Mouse (Mus musculus): Measurements from ENCODE around the gene Olfr201. TPM values are rescaled to one million over a fixed set of nuclear protein-coding genes. Genes with fewer than 3 reads are reported as not detected.
"Not testable (repeated sequence)": the region's sequence is repeated elsewhere in the genome, so short reads cannot be mapped to it uniquely, and the experiment has no call there.

The Olfr201 gene
- polyA plus RNA-seq, 1 experiment from 2014 or later, result not detected

- H3K27me3 ChIP-seq (replicated peaks; ENCODE audit: control insufficient read depth, insufficient read depth, low read length); ATAC-seq (replicated peaks; ENCODE audit: low FRiP score); H3K4me1 ChIP-seq (replicated peaks; ENCODE audit: control insufficient read depth, insufficient read depth, low read length); DNase-seq (ENCODE audit: low spot score); H3K36me3 ChIP-seq (ENCODE audit: control insufficient read depth, insufficient read depth, low read length); H3K9ac ChIP-seq (ENCODE audit: low read depth, low read length); H3K9me3 ChIP-seq (ENCODE audit: control insufficient read depth, low read length); H3K4me2 ChIP-seq; H3K27ac ChIP-seq (ENCODE audit: low read depth, low read length); H3K4me3 ChIP-seq (ENCODE audit: low read depth, low read length): not testable (repeated sequence)
- WGBS, result 65% methylated on average over 1 of the region's 1 CpGs
Measured at GRCm38 (mm10) chr16:59219667-59220066, 52.8 kb downstream of the Olfr201 start, which contains the start of gene Olfr199. Gene Olfr199, minus strand, starts transcription at chr16:59219767.

DNA sequence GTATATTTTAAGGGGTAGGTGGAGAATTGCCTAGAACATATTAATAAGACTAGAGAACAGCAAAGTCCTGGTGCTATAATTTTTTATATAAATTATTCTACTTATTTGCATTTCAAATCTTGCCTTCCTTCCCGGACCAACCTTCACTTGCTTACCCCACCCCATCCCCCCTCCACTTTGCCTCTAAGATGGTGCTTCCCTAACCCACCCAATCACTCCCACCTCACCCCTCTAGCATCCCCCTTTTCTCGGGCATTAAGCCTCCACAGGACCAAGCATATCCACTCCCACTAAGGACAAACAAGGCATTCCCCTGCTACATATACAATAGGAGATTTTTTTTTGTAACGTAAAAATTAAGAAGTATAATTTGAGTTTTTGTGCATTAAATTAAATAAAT is 54.6 kb downstream of the Olfr201 start:
- not testable (repeated sequence) for H3K27me3 ChIP-seq (replicated peaks; ENCODE audit: control insufficient read depth, insufficient read depth, low read length); DNase-seq (ENCODE audit: low spot score); H3K4me3 ChIP-seq (ENCODE audit: low read depth, low read length); H3K27ac ChIP-seq (ENCODE audit: low read depth, low read length); H3K4me2 ChIP-seq; H3K9ac ChIP-seq (ENCODE audit: low read depth, low read length); ATAC-seq (replicated peaks; ENCODE audit: low FRiP score); H3K9me3 ChIP-seq (ENCODE audit: control insufficient read depth, low read length); H3K36me3 ChIP-seq (ENCODE audit: control insufficient read depth, insufficient read depth, low read length); H3K4me1 ChIP-seq (replicated peaks; ENCODE audit: control insufficient read depth, insufficient read depth, low read length)
- WGBS, result 76% methylated on average over 3 of the region's 3 CpGs

Other genes starting within 250 kb of the Olfr201 start
- not detected in 2 replicates for gene Olfr186, start 242.3 kb downstream of the Olfr201 start, polyA plus RNA-seq (2014; fragmentation: Nextera tagmentation; extraction: Ambion mirVana)
- not detected in 2 replicates for gene Olfr187, start 232.9 kb downstream of the Olfr201 start, polyA plus RNA-seq (2014; fragmentation: Nextera tagmentation; extraction: Ambion mirVana)
- gene Olfr190, start 194.6 kb downstream of the Olfr201 start, polyA plus RNA-seq (2014; fragmentation: Nextera tagmentation; extraction: Ambion mirVana), result not detected in 2 replicates
- gene Olfr191, start 182.8 kb downstream of the Olfr201 start, polyA plus RNA-seq (2014; fragmentation: Nextera tagmentation; extraction: Ambion mirVana), result not detected in 2 replicates
- not detected in 2 replicates for gene Olfr193, start 160.8 kb downstream of the Olfr201 start, polyA plus RNA-seq (2014; fragmentation: Nextera tagmentation; extraction: Ambion mirVana)
- gene Olfr194, start 151.6 kb downstream of the Olfr201 start, polyA plus RNA-seq (2014; fragmentation: Nextera tagmentation; extraction: Ambion mirVana), result not detected in 2 replicates
- gene Olfr195, start 125.6 kb downstream of the Olfr201 start, polyA plus RNA-seq (2014; fragmentation: Nextera tagmentation; extraction: Ambion mirVana), result not detected in 2 replicates
- gene Olfr196, start 102.2 kb downstream of the Olfr201 start, polyA plus RNA-seq (2014; fragmentation: Nextera tagmentation; extraction: Ambion mirVana), result not detected in 2 replicates
- gene Olfr198, start 69.1 kb downstream of the Olfr201 start, polyA plus RNA-seq (2014; fragmentation: Nextera tagmentation; extraction: Ambion mirVana), result not detected in 2 replicates
- gene Olfr199, start 52.9 kb downstream of the Olfr201 start, polyA plus RNA-seq (2014; fragmentation: Nextera tagmentation; extraction: Ambion mirVana), result not detected in 2 replicates
- not detected in 2 replicates for gene Olfr202, start 14.2 kb upstream of the Olfr201 start, polyA plus RNA-seq (2014; fragmentation: Nextera tagmentation; extraction: Ambion mirVana)
- not detected in 2 replicates for gene Olfr203, start 26.2 kb upstream of the Olfr201 start, polyA plus RNA-seq (2014; fragmentation: Nextera tagmentation; extraction: Ambion mirVana)
- gene Olfr204, start 45.6 kb upstream of the Olfr201 start, polyA plus RNA-seq (2014; fragmentation: Nextera tagmentation; extraction: Ambion mirVana), result not detected in 2 replicates
- not detected in 2 replicates for gene Olfr205, start 58.5 kb upstream of the Olfr201 start, polyA plus RNA-seq (2014; fragmentation: Nextera tagmentation; extraction: Ambion mirVana)
- not detected in 2 replicates for gene Olfr206, start 76.6 kb upstream of the Olfr201 start, polyA plus RNA-seq (2014; fragmentation: Nextera tagmentation; extraction: Ambion mirVana)
- not detected in 2 replicates for gene Olfr209, start 91.4 kb upstream of the Olfr201 start, polyA plus RNA-seq (2014; fragmentation: Nextera tagmentation; extraction: Ambion mirVana)
- not detected in 2 replicates for gene Gabrr3, start 134.7 kb upstream of the Olfr201 start, polyA plus RNA-seq (2014; fragmentation: Nextera tagmentation; extraction: Ambion mirVana)
- 39.4 and 44.6 TPM in 2 replicates for gene Riox2, start 199.1 kb upstream of the Olfr201 start, polyA plus RNA-seq (2014; fragmentation: Nextera tagmentation; extraction: Ambion mirVana)

All from liver, embryonic 11.5 days (tissue).